Mouse (Mus musculus): ENCODE measurements around the gene Dazap1.

- TF ChIP-seq CTCF (conservative IDR thresholded peaks at IDR 0.05; ENCODE audit: insufficient read depth, insufficient read length, low read depth, low read length) (no peak), POLR2A (IDR thresholded peaks at IDR 0.05; ENCODE audit: low read depth, low read length) (no peak)
These were observed 38.5 kb downstream of the Dazap1 start for GRCm38 (mm10) chr10:80299824-80300223.

All from kidney, adult 2 months (tissue).